Mouse (Mus musculus) cerebral cortex, adult 2 months (tissue): ENCODE results near the gene Slc7a15.

ENCODE experiments used
- WGBS: fragments of 180-500 bp; shearing (Covaris S2); methylation state at CpG from one replicate; pipeline ENCODE4 v1.1.7; 2018; 5-methylcytosine and 5-hydroxymethylcytosine counted together

Slc7a15 gene

DNA sequence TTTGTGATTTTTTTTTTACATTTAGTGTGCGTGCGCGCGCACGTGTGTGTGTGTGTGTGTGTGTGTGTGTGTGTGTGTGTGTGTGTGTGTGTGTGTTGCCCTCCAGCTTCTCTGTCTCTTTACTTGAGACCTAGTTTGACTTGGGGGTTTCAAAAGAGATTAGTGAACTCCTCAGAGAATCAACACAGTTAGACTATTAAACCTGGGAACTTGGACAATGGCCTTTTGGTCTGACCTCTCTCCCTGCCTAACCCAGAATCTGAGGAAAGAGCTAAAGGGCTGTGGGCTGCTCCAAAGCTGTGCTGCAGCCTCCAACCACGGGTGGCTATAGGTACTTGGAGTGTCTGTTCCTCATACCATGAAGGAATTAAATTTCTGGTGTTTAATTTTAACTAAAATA, 94.7 kb downstream of the Slc7a15 start:
- WGBS = 88% methylated on average over 6 of the region's 6 CpGs

DNA sequence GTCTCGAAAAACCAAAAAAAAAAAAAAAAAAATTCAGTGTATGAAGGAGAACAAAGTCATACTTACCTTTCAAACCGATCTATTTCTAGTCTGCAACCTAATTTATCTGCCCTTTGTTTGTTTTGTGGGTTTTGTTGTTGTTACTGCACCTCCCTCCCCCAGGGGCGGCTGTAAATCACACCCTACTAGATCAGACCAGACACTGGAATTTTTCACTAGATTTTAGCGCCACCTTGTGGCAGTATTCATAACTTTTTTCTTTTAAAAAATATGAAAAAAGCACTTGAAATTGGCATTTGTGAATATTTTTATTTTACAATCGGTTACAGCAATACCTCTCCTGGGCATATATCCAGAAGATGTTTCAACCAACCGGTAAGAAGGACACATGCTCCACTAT, 96.3 kb downstream of the Slc7a15 start:
- 2% methylated on average over 6 of the region's 6 CpGs for WGBS

DNA sequence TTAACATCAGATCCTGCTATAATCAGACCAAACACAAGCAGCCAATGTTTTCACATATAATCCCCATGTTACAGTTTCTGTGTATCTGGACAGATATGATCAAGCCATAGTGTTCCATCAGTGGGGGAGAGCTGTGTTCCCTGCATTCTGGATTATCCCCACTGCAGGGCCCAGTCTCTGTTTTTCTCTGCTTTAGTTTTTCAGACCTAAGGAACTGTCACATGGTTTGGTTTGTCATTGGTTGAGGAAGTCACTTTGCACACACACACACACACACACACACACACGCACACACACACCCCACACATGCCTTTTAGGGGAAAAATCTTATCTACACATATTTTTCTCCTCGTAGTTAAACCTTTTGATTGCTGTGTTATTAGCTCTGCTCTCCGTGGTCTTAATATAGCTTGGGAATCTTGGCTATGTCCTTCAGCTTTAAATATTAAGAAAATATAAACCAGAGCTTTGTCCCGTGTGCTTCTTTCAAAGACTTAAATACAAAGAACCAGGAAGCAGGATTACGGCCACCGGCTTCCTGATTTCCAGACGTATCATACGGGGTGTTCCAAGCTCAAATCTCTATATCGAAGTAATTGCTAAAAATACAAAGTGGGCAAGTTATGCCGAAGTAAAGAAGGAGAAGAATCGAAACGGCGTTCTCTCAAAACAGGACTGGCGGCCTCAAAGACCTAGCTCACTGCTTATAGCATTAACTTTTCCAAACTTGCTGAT, 97.1 kb downstream of the Slc7a15 start:
- 69% methylated on average over 14 of the region's 14 CpGs for WGBS

DNA sequence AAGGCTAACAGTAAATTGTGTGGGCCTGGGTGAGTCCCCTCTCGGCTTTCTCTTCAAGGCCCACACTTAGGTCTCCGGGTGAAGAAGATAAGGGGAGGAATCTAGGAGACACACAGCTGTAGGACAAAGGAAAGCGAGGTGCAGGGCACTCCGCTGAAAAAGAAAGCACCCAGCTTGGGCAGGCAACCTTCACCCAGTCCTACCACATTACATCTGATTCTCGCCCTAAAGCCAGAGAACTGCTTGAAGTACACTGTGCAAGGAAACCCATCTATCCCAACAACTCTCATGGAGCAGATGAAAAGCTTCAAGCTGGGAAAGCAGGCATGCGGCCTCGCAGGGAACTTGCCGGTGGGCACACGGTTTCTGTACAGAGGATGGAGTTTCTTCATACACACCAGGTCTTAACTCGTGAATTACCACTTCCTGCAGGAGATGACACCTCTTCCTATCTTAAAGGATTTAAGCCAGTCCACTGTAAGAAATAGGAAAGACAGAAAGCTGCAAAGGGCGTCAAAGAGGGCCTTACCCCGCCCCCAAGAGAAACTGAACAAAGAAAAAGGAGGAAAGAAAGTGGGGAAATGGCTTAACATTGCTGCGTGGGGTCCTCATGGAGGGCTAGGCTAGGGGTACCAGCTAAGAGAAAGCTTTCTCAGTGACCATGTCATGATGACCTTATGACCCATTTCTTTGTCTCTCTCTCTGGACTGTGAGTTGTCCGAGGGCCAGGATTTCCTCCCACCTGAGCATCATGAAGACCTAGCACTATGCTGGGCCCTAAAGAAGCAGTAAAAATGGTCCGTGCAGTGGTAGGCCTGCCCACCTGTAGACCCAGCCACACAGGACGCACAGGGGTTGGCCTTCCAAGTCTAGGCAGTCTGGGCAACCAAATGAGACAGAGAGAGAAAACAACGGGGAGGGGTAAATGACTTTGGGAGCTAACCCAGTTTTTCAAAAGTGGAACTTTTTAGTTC, 98.0 kb downstream of the Slc7a15 start:
- 38% methylated on average over 17 of the region's 17 CpGs for WGBS

DNA sequence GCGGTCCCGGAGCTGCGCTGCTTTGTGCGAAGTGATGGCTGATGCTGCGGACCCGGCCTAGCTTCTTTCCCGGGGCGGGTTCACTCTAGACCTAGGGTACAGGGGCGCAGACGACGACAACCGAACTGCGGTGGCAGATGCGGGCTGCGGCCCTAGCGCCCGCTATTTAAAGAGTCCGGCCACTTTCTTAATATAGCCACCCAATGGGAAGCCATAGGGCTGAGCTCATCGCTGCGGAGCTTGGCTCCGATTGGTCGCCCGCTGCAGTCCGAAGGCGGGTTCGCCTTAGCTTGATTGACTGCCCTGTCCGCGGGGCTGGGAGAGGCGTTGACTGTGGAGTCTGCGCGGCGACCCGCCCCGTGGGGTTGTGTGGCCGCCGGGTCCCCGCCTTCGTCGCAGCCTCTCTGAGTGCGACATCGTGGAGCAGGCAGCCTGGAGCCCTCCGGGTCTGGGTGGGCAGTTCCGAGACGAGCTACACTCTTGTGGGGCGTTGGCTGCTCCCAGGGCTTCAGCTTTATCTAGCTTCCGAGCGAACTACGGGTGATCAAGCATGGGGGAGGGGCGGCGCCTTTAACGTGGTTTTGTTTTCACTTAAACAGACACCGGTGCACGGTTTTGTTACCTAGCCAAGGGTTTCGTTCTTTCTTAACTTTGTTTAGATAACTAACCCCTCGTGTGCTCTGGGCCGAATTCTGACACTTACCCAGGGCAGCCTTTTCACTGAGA, 98.8 kb downstream of the Slc7a15 start, which contains the start of gene Rhob:
Rhob (minus strand) TSS at position 139 of the 726 bp plus-strand sequence.
- under 1% methylated on average over 56 of the region's 56 CpGs for WGBS

DNA sequence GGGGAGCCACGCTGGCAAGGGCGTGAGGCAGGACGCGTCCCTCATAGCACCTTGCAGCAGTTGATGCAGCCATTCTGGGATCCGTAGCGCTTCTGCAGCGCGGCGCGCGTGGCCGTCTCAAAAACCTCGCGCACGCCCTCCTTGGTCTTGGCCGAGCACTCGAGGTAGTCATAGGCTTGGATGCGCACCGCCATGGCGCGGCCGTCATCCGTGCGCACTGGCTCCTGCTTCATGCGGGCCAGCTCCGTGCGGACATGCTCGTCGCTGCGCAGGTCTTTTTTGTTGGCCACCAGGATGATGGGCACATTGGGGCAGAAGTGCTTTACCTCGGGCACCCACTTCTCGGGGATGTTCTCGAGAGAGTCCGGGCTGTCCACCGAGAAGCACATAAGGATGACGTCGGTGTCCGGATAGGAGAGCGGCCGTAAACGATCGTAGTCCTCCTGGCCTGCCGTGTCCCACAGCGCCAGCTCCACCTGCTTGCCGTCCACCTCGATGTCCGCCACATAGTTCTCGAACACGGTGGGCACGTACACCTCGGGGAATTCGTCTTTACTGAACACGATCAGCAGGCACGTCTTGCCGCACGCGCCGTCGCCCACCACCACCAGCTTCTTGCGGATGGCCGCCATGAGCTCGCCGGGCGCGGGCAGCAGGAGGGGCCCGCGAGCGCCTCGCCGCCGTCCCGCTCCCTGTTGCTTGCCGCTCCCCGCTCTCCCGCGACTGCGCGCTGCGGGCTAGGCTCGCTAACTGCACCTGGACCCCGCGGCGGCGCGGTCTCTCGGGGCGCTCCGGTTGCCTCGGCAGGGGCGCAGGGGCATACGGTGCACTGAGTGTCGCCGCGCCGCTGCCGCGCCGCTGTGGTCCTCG, 99.6 kb downstream of the Slc7a15 start:
- WGBS = under 1% methylated on average over 98 of the region's 99 CpGs

DNA sequence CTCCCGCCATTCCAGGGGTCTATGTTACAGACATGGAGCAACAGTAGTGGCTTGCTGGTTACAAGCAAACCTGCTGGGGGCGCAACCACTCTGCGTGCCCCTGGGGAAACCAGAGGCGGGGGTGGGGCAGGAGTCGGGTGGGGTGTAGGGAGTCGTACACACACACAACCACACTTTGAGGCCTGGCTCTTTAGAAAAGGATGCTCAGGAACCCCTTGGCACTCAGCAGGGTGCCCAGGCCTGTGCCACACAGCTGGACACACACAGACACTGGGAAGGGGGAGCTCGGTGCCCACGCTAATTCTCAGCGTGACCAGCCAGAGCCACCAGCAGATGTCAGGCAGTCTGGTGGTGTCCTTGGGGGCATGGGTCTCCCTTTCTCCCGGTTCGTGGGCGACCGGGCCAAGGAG, 100.3 kb downstream of the Slc7a15 start:
- under 1% methylated on average over 13 of the region's 13 CpGs for WGBS

DNA sequence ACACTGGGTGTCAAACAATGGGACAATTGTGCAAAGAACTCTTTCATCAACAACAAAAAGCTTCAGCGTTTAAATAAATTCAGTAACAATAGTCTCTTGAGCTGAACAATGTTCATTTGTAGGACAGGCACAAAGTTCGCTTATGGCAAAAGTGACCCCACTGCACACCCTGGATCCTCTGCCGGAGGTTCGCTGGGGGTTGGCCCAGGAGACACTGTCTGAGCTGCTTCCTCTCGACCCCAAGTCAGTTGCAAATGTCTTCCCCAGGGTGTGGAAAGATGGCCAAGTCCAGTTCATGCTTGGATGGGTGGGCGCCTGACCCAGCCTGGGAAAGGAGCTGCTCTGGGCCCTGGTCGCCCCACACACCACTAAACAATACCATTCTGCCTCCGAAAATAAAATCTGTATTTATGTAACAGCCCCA, 100.7 kb downstream of the Slc7a15 start:
- under 1% methylated on average over 8 of the region's 8 CpGs for WGBS

DNA sequence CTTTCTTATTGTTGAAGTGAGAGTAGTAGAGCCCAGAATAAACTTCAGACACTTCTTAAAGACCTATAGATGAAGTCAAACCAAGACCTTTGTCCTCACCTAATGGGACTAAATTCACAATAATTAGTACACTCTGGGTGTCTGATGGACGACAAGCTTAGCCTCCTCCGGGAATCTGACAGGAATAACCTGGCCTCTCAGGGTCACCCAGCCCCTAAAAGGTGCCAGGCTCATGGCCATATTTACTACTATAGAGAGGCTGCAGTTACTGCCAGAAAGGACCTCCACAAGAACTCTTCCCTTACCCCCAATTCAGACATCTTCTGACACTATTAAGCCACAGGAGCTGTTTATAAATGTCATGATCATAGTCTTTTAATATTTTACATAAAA, 101.6 kb downstream of the Slc7a15 start:
- 3% methylated on average over 2 of the region's 2 CpGs for WGBS

DNA sequence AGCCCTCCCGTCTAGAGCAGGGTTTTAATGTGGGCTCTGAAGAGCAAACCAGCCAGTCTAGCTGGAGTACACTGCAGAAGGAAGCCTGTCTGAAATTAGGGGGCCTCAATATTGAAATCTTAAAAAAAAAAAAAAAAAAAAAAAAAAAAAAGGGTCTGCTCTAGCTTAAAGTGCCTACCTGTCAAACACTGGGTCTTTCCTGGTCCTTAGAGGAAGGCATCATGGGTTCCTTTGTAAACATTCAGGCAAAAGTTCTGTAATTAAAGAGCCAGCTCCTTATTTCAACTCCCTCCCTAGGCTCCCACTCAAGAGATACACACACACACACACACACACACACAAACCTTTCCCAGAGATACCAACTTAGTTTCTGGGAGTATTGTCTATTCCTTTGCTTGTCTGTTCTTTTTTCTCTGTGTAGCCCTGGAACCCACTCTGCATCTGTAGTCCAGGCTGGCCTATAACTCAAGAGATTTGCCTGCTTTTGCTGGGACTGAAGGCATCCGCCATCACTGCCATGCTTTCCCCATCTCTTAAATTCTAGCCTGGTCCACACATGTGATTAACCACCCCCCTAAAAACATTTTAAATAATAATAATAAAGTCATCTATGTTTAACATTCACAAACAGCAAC, 102.1 kb downstream of the Slc7a15 start:
- WGBS = 11% methylated on average over 2 of the region's 2 CpGs

DNA sequence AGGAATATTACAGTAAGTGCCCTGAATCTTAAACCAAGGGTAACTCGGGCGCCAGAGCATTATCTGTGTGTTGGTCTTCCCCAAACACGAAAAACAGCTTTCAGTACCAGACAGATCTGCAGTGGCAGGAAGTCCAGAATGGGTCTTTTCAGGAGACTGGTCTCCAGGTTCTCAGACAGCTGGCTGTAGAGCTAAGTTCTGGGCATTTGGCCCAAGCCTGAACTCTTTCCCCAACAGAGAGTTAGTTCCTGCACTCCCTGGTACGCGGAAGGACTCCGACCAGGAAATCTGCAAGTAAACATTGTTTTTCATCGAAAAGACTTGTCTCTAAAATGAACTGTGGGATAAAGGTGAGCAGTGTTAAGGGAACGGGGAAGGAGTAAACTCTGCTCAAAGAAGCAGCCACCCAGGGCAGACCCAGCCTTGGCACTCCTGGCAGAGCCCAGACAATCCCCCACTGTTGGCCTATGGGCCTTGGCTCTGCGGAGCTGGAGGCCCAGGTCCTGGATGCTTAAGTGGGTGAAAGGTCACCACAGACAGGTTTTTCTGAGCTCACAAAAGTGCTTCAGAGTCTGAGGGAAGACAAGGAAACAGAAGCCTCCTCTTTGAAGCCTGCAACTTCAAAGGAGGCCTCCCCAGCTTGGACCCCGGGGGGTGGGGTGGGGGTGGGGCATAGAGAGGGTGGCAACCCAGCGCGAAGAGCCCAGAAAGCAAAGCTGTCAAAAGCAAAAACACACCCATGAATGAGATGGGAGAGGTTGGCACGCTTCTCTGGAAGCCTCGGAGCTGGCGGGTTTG, 102.8 kb downstream of the Slc7a15 start:
- WGBS = 17% methylated on average over 15 of the region's 15 CpGs

DNA sequence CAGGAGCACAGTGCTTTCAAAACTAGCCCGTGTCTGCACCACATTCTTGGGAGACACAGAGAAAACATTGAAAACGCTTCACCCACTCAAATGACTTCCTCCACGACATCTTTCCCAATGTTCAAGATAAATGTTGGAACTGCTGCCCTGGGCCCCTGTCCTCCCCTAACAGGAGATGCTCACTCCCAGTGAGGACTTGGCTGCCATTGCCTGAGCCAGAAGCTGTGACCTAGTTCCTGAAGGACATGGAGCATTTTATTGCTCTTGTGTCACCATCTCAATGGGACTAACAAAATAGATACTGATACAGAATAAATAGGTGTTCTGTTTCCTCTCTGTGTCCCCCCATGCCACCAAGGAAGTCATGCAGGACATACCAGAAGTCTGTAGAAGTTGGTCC, 104.2 kb downstream of the Slc7a15 start:
- WGBS = 64% methylated on average over 3 of the region's 3 CpGs

DNA sequence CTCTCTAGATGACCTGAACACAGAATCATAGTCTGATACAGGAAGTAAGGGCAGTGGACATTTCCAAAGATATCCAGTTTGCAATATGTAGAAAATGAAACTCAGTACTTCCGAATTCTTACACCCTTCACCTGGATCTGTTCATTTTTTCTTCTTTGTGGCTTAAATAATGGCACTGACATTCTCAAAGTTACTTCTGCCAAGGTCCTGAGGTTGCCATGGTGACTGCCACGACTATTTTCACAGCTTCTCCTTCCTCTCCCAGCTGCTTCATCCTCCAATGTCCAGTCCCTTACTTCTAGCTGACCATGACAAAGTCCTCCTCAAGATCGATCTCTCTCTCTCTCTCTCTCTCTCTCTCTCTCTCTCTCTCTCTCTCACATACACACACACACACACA, 105.5 kb downstream of the Slc7a15 start:
- WGBS = 63% methylated on average over 3 of the region's 3 CpGs

DNA sequence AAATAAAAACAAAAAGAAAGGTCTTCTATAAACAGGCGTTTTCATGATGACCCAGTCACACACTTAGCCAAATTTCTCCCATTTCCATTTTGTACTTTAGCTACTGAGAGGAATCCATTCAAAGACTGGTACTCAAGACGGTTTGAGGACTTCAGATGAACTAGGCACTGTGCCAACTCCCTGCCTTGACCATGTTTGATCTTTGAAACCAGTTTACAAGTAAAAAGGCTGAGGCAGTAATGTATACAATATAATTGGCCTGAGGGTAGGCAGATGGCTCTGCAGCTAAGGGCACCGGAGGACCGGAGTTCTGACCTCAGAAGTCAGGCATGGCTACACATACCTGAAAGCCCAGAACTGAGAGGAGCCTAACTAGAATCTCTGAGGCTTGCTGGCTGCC, 109.8 kb downstream of the Slc7a15 start:
- WGBS = 65% methylated on average over 4 of the region's 4 CpGs

DNA sequence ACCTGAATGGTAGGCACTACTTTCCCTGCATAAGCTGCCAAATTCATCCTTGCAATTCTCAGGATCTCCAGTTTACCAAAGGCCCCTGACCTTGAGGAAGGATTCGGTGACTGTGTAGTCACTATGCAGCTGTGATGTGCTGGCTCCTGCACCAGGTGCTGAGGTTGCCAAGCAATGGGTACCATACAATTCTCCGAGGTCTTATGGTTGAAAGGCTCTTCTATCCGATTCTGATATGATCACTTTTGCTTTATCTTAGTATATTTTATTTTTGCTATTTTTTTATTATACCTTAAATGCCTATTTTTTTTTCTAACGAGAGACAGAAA, 110.2 kb downstream of the Slc7a15 start:
- 86% methylated on average over 4 of the region's 4 CpGs for WGBS

DNA sequence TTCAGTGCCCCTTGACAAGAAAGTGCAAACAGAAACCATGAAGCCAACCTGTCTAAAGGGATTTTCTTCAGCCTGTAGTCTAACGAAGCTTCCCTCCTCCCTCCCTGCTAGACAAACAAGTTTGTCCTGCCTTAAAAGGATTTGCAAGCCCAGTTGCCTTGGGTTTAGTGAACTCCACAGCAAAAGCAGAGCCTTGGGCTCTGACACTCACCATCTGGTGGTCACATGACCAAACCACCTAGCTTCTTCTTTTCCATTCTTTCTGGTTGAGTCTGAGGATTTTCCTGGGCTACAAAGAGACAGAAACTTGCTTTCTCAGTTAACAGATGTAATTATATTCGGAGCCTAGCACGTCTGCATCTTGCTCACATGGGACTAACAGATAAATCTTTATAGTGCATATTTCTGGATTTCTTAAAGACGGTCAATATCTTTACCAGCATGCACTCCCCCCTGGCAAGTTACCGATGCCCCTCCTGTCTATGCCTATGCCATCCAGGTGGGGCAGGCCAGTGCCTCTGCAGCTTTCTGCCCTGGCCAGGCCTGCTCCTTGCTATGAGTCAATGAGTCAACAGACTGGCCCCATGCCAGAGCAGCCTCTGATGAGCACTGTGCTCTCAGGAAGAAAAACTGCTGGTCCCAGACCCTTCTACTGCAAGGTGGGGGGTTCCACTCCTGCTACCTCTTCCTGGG, 110.8 kb downstream of the Slc7a15 start:
- WGBS = 48% methylated on average over 5 of the region's 5 CpGs

DNA sequence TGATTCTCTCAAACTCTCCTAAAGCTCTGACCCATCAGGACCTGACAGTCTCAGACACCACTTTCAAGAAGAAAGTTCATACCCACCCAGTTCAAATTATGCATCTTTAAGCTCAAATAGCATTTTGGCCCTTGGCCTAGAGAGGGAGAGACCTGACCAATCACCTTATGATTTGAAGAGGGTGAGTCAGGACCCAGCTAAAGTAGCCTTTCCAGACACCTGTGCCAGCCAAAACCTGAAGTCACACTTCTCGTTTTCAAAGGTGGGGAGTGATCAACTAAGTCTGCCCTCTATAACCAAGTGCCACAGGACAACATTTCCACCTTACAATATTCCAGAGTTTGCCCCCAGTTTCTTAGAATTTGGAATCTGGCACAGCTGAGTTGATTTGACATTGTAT, 111.6 kb downstream of the Slc7a15 start:
- WGBS = 77% methylated on average over 1 of the region's 1 CpGs

DNA sequence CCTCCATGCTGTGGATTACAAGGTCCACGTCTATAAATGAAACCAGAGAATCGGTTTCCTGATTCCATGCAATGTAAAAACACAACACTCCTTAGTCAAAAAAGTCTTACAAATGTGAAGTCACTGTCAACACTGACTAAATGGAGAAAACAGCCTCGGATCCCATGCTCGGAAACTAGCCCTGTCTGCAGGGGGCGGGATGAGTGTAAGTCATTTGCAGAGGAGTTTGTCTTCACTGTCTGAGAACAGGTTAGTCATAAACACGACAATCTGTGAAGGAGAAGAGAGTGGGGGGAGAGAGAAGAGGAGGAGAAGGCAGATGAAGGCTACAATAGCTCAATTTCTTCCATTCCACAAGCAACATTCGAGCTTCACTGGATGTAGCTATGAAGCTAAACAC, 113.6 kb downstream of the Slc7a15 start:
- 66% methylated on average over 7 of the region's 7 CpGs for WGBS

DNA sequence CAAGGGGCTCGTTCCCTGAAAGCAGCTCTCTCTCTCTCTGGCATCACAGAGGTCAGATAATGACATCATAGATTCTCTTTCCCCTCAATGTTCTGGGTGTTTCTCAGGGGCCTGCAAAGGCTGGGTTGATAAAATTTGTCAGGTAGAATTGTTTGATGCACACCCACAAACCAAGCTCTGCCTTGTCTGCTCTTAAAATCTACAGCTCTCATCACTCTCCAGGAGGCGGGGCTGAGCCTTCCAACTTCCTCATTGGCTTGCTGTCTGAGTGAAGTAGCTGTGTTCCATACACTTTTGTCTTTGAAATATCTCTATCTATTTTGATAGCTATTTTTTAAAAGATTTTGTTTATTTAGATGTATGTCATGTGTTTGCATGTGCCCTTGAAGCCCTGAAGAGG, 116.7 kb downstream of the Slc7a15 start:
- WGBS = 93% methylated on average over 2 of the region's 2 CpGs
